Mouse (Mus musculus) CH12.LX (cell line): ENCODE measurements at regions not wholly inside any gene's neighbourhood (a gene's known extent, or its start where the extent isn't known, plus 50 kb on each side); places are given as distances from the start of the nearest gene placed in this dataset.

ENCODE experiments used
- CHD1 ChIP-seq: IDR thresholded peaks from 2 replicates; pipeline ENCODE4 v1.6.1; 2012; ENCODE audit warnings: low read depth, low read length, improper control_type of control experiment, inconsistent platforms
- CTCF ChIP-seq, 2 experiments: IDR thresholded peaks in 1 of 2; conservative IDR thresholded peaks in 1 of 2; 2 replicates each; pipeline ENCODE4 v1.5.1; 2011 to 2012; ENCODE audit warnings: low read depth in 2 of 2, low read length in 2 of 2, improper control_type of control experiment in 1 of 2, inconsistent platforms in 1 of 2, mild to moderate bottlenecking in 1 of 2, moderate library complexity in 1 of 2
- E2F4 ChIP-seq: IDR thresholded peaks from 2 replicates; pipeline ENCODE4 v1.6.1; 2011; ENCODE audit warnings: low read depth, low read length, improper control_type of control experiment; ENCODE audit not compliant: insufficient replicate concordance
- ELF1 ChIP-seq: IDR thresholded peaks from 2 replicates; pipeline ENCODE4 v1.6.1; 2014; ENCODE audit warnings: low read depth, mild to moderate bottlenecking, inconsistent platforms, low read length, improper control_type of control experiment
- EP300 ChIP-seq: IDR thresholded peaks from 2 replicates; pipeline ENCODE4 v1.6.1; 2011; ENCODE audit warnings: low read length, improper control_type of control experiment
- HCFC1 ChIP-seq: IDR thresholded peaks from 2 replicates; pipeline ENCODE4 v1.6.1; 2012; ENCODE audit warnings: low read depth, mild to moderate bottlenecking, inconsistent platforms, low read length, improper control_type of control experiment
- MAX ChIP-seq: IDR thresholded peaks from 2 replicates; pipeline ENCODE4 v1.6.1; 2011; ENCODE audit warnings: low read length, improper control_type of control experiment
- NELFE ChIP-seq: IDR thresholded peaks from 2 replicates; pipeline ENCODE4 v1.6.1; 2011; ENCODE audit warnings: low read depth, low read length, improper control_type of control experiment
- PAX5 ChIP-seq: IDR thresholded peaks from 2 replicates; pipeline ENCODE4 v1.6.1; 2012; ENCODE audit warnings: low read length, inconsistent platforms, mixed read lengths
- POLR2A ChIP-seq: IDR thresholded peaks from 2 replicates; pipeline ENCODE4 v1.6.1; 2011; ENCODE audit warnings: low read depth, mild to moderate bottlenecking, improper control_type of control experiment, low read length
- TCF12 ChIP-seq: IDR thresholded peaks from 2 replicates; pipeline ENCODE4 v1.6.1; 2014; ENCODE audit warnings: low read depth, mild to moderate bottlenecking, inconsistent platforms, low read length, improper control_type of control experiment
- USF2 ChIP-seq: conservative IDR thresholded peaks from 2 replicates; pipeline ENCODE4 v1.6.1; 2011; ENCODE audit warnings: low read depth, low read length, improper control_type of control experiment
- ZC3H11A ChIP-seq: IDR thresholded peaks from 2 replicates; pipeline ENCODE4 v1.6.1; 2012; ENCODE audit warnings: low read depth, mild to moderate bottlenecking, inconsistent platforms, low read length, improper control_type of control experiment
- ZKSCAN1 ChIP-seq: IDR thresholded peaks from 2 replicates; pipeline ENCODE4 v1.6.1; 2012; ENCODE audit warnings: low read depth, inconsistent platforms, low read length, improper control_type of control experiment, borderline replicate concordance

DNA sequence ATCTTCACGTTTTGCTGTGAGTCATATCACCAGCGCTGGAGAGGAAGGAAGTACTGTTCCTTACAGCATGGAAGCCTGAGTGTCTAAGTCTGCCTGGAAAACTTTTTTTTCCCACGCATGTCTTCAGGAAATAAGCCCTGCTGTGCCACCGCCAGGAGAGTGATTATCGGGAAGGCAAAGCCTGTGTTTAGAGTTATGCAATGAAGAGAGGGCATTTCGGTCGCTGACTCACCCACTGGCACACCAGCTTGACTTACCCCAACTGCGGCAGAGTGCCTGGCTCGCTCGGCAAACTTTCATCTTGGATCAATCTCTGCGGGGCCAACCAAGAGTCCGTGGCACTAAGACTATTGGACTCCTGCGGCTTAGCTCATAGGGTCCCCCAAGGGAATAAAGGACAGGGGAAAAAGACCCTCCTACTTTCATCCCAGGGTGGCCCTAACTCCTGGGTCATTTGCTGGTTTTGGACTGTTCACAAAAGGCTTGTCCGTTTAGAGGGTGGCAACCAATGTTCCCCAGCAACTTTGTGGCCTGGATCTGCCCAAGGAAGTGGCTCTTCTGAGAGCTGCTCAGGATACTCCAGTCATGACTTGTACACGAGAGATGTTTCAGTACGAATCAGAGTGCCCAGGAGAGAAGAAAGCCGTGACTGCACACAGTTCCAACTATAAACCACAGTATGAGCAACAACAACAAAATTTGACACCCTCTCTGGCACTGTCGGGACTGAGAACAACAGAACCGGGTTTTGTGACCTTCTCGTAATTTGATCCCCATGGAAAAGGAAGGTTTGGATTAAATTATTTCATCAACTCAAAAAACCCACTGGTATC lies 248.3 kb downstream of the Zfp36l1 start:
- no peak for TF ChIP-seq NELFE
- TF ChIP-seq EP300: no peak
- TF ChIP-seq CTCF (conservative IDR thresholded peaks at IDR 0.05 in 1 of 2, IDR thresholded peaks at IDR 0.05 in 1 of 2; ENCODE audit: low read depth in 2 of 2, low read length in 2 of 2): no peak
- no peak for TF ChIP-seq TCF12
- TF ChIP-seq USF2: no peak
- no peak for TF ChIP-seq HCFC1
- TF ChIP-seq E2F4: no peak
- TF ChIP-seq ZC3H11A: no peak
- no peak for TF ChIP-seq POLR2A
- TF ChIP-seq ELF1: no peak
- no peak for TF ChIP-seq MAX
- no peak for TF ChIP-seq CHD1
- TF ChIP-seq PAX5: no peak
- TF ChIP-seq ZKSCAN1: no peak
